Mouse (Mus musculus) G1E (cell line): ENCODE data around the gene Kap. TPM values are rescaled to one million over a fixed set of nuclear protein-coding genes. Genes with fewer than 3 reads are reported as not detected.
"Not testable (repeated sequence)": the region's sequence is repeated elsewhere in the genome, so short reads cannot be mapped to it uniquely, and the experiment has no call there.

Source experiments
- ATAC-seq: 2 replicates; pipeline ENCODE4 v1.8.0; 2016; ENCODE audit warnings: mild to moderate bottlenecking; ENCODE audit not compliant: insufficient number of reproducible peaks, poor library complexity, low FRiP score, severe bottlenecking; ENCODE audit errors: extremely low read depth
- DNase-seq: peaks from one replicate; pipeline ENCODE4 v3.0.0; 2012; ENCODE audit warnings: low spot score
- H3K27me3 ChIP-seq: 2 replicates; pipeline ENCODE4 v1.6.1; 2012; ENCODE audit warnings: mild to moderate bottlenecking, low read length, inconsistent platforms; ENCODE audit not compliant: insufficient read depth
- H3K36me3 ChIP-seq: replicated peaks from 2 replicates; pipeline ENCODE3; 2012; ENCODE audit warnings: mild to moderate bottlenecking, inconsistent platforms
- H3K4me1 ChIP-seq: 2 replicates; pipeline ENCODE4 v1.6.1; 2012; ENCODE audit warnings: low read depth, low read length, inconsistent platforms, mixed read lengths; ENCODE audit not compliant: insufficient read depth
- H3K4me3 ChIP-seq: 2 replicates; pipeline ENCODE4 v1.5.1; 2012; ENCODE audit warnings: low read depth, mild to moderate bottlenecking, inconsistent platforms, low read length, moderate library complexity, mixed read lengths
- H3K9me3 ChIP-seq: replicated peaks from 2 replicates; pipeline ENCODE4 v1.6.1; 2012; ENCODE audit warnings: inconsistent platforms
- CTCF ChIP-seq: IDR thresholded peaks from 2 replicates; pipeline ENCODE4 v1.5.1; 2012; ENCODE audit warnings: low read depth, low read length, inconsistent platforms, mixed read lengths
- GATA1 ChIP-seq: IDR thresholded peaks from 2 replicates; pipeline ENCODE4 v1.6.1; 2012; ENCODE audit warnings: borderline replicate concordance, low read length, inconsistent platforms, mixed read lengths
- GATA2 ChIP-seq: IDR thresholded peaks from 2 replicates; pipeline ENCODE4 v1.6.1; 2012; ENCODE audit warnings: low read depth, low read length, inconsistent platforms, borderline replicate concordance
- POLR2AphosphoS5 ChIP-seq: IDR thresholded peaks from 2 replicates; pipeline ENCODE4 v1.6.1; 2012; ENCODE audit warnings: low read depth, low read length, inconsistent platforms; ENCODE audit not compliant: insufficient replicate concordance
- TAL1 ChIP-seq: conservative IDR thresholded peaks from 2 replicates; pipeline ENCODE4 v1.6.1; 2012; ENCODE audit warnings: low read depth, low read length, inconsistent platforms, mixed read lengths
- polyA plus RNA-seq: library from polyadenylated mRNA; stranded (reverse); fragments of >175 nt; gene quantifications from 2 replicates; pipeline ENCODE4 v1.2.3, GENCODE M21; 2012
- total RNA-seq, 2 experiments: library from RNA; stranded (forward) in 1 of 2; stranded (reverse) in 1 of 2; fragments of 200-1000 nt in 1 of 2; fragments of >200 nt in 1 of 2; fragmentation: Nextera tagmentation in 1 of 2; gene quantifications; 2 replicates each; pipeline ENCODE4 v1.2.3; 2014 to 2017

The Kap gene
- total and polyA plus RNA-seq, 3 experiments = not detected

- no peaks in the 10 kb centered on the region for H3K27me3 ChIP-seq
- no peaks in the 10 kb centered on the region for H3K9me3 ChIP-seq
- no peak for DNase-seq
- TF ChIP-seq POLR2AphosphoS5 = no peak
- no peak for TF ChIP-seq CTCF
- TF ChIP-seq GATA2 = no peak
- no peak for TF ChIP-seq GATA1
- TF ChIP-seq TAL1 = no peak
- no peak overlapping the region for H3K4me3 ChIP-seq
- ATAC-seq = no peak
- no peaks in the 10 kb centered on the region for H3K36me3 ChIP-seq
- no peaks in the 10 kb centered on the region for H3K4me1 ChIP-seq
Measured at GRCm38 (mm10) chr6:133855871-133856270, 2.3 kb upstream of the Kap start.

- Histone ChIP-seq H3K36me3 (no peaks in the 10 kb centered on the region), H3K4me3 (no peak overlapping the region), H3K9me3 (no peaks in the 10 kb centered on the region), H3K27me3 (no peaks in the 10 kb centered on the region), H3K4me1 (no peaks in the 10 kb centered on the region)
- ATAC-seq (no peak), DNase-seq (no peak)
- TF ChIP-seq POLR2AphosphoS5 (no peak), GATA1 (no peak), CTCF (no peak), TAL1 (no peak), GATA2 (no peak)
Measured at GRCm38 (mm10) chr6:133849359-133849758, 4.2 kb downstream of the Kap start.

- not testable (repeated sequence) for H3K4me3 ChIP-seq, DNase-seq, H3K9me3 ChIP-seq, H3K36me3 ChIP-seq, H3K4me1 ChIP-seq, ATAC-seq, H3K27me3 ChIP-seq
Measured at GRCm38 (mm10) chr6:133848861-133849260, 4.7 kb downstream of the Kap start.

DNA sequence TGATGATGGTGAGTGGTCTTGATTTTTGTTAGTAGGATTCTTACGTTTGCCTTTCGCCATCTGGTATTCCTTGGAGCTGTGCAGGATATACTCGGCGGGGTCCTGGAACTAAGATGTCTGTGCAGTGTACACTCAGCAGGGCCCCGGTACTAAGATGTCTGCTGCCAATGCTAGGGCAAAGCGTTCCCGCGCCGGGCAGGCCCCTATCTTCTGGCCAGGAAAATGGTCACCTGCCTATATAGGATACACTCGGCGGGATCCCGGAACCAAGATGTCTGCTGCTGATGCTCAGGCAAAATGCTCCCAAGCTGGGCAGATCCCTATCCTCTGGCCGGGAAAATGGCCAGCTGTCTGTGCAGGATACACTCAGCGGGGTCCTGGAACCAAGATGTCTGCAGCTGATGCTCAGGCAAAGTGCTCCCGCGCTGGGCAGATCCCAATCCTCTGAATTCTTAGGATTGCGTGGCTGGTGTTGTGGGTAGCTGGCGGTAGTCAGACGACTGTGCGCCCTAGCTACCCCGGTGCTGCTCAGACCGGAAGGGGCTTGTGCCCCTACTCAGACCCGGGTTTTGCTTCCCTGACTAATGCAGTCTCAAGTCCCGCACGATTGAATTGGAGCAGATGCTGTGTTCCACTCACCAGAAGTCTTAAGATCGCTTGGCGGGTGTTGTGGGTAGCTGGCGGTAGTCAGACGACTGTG, 15.1 kb downstream of the Kap start:
- H3K27me3 ChIP-seq, H3K9me3 ChIP-seq, ATAC-seq, H3K4me3 ChIP-seq, DNase-seq, H3K4me1 ChIP-seq, H3K36me3 ChIP-seq: not testable (repeated sequence)

DNA sequence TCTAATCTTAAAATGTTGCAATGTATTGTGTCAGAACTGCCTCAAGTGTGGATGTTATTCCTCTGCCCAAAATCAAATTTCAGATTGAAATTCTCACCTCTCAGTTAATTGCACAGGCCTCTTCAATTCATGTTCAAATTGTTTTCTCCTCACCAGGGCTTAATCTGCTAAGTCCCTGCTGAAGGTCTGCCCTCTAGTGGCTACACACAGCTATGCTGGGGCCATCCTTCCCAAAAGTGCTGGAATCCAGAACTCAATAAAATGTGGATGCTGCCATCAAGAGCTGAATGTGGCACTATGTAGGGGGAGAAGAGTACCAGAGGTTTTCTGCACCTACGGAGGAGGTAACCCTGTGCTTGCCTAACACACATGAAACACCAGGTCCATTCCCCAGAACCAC, 41.2 kb downstream of the Kap start:
- TF ChIP-seq TAL1 = no peak
- no peak for TF ChIP-seq POLR2AphosphoS5
- no peak for TF ChIP-seq CTCF
- TF ChIP-seq GATA2 = no peak
- TF ChIP-seq GATA1 = no peak
- ATAC-seq = no peak
- no peak for DNase-seq
- Histone ChIP-seq H3K9me3 (no peaks in the 10 kb centered on the region), H3K27me3 (no peaks in the 10 kb centered on the region), H3K36me3 (no peaks in the 10 kb centered on the region), H3K4me3 (no peak overlapping the region), H3K4me1 (no peaks in the 10 kb centered on the region)

Other genes starting within 250 kb of the Kap start
- 28.9 and 32.3 TPM in 2 replicates for gene Etv6, start 181.9 kb upstream of the Kap start, total RNA-seq (2014; fragmentation: Nextera tagmentation)
- 9.8 and 10.4 TPM in 2 replicates for gene Etv6, start 181.9 kb upstream of the Kap start, total RNA-seq (2017)
- gene Etv6, start 181.9 kb upstream of the Kap start, polyA plus RNA-seq = 58.9 and 70.7 TPM in 2 replicates